Mouse (Mus musculus) embryo, embryonic 11.5 days (tissue): ENCODE measurements around the gene Hes7.

Experiments used
- DNase-seq: peaks from one replicate; pipeline ENCODE4 v3.0.0-alpha.2; 2012; ENCODE audit warnings: low read depth, low spot score

The Hes7 gene

GRCm38 (mm10) chr11:69100639-69101360 lies 19.4 kb upstream of the Hes7 start:
- DNase-seq, result no peak

DNA sequence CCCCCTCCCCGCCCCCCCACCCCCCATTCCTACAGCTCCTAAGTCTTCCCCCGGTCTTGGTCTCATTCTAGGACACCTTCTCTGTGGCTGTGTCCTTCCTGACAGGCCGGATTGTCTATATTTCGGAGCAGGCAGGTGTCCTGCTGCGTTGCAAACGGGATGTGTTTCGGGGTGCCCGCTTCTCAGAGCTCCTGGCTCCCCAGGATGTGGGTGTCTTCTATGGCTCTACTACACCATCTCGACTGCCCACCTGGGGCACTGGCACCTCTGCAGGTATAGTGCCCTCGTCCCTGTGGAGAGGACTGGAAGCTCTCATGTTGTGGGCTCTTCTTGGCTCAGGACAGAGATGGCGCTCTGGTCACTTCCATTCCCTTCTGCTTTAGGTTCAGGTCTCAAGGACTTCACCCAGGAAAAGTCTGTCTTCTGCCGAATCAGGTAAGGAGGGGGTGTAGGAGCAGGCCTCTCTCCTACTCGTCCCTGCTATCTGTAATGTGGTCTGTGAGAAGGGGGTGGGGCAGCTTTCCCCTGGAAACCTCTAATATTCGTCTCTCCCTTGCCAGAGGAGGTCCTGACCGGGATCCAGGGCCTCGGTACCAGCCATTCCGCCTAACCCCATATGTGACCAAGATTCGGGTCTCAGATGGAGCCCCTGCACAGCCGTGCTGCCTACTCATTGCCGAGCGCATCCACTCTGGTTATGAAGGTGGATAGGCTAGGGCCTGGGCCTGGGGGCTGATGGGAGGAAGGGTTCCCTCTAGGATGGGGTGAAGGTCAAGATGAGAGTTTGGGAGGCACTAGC lies 18.4 kb upstream of the Hes7 start:
- DNase-seq, result no peak

DNA sequence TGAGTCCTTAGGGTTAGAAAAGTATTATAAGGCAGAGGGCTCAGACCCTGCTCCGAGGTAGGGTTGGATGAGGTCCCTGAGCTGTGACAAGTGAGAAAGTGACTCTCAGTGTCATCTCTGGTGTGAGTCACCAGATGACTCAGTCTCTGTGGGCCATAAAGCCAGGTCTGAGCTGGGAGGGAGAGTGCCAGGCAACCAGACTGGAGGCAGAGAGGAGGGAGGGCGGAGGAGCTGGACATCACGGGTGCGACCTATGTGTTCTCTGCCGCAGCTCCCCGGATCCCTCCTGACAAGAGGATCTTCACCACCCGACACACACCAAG lies 17.8 kb upstream of the Hes7 start:
- no peak for DNase-seq

DNA sequence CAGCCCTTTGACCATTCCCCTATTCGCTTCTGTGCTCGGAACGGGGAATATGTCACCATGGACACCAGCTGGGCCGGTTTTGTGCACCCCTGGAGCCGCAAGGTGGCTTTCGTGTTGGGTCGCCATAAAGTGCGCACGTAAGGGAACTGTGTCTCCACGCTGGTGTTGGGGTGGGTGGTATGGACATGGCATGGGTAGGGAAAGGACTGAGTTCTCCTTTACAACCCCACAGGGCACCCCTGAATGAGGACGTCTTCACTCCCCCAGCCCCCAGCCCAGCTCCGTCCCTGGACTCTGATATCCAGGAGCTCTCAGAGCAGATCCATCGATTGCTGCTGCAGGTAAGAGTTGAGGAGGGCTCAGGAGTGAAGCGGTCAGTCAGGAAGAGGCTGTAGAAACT lies 17.1 kb upstream of the Hes7 start:
- DNase-seq, result no peak

- DNase-seq, result no peak
These were observed 16.4 kb upstream of the Hes7 start for GRCm38 (mm10) chr11:69103531-69104435.

GRCm38 (mm10) chr11:69104487-69104886 lies 15.7 kb upstream of the Hes7 start:
- DNase-seq, result no peak

GRCm38 (mm10) chr11:69105227-69105626 lies 15.0 kb upstream of the Hes7 start:
- DNase-seq, result no peak

GRCm38 (mm10) chr11:69105796-69106195 lies 14.4 kb upstream of the Hes7 start:
- no peak for DNase-seq

GRCm38 (mm10) chr11:69106299-69106698 lies 13.9 kb upstream of the Hes7 start:
- DNase-seq, result no peak

- no peak for DNase-seq
These were observed 13.4 kb upstream of the Hes7 start for GRCm38 (mm10) chr11:69106842-69107241.

DNA sequence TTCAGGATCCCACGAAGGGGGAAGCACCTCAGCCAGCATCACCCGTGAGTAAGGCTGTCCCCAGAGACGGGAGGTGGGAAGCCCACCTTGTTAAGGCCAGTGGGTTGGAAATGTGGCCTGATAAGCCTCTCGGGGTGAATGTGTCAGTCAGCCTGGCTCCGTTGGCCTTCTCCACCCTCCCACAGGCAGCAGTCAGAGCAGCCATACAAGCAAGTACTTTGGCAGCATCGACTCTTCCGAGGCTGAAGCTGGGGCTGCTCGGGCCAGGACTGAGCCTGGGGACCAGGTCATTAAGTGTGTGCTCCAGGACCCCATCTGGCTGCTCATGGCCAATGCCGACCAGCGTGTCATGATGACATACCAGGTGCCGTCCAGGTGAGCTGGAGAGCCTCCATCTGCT lies 12.5 kb upstream of the Hes7 start:
- no peak for DNase-seq

DNA sequence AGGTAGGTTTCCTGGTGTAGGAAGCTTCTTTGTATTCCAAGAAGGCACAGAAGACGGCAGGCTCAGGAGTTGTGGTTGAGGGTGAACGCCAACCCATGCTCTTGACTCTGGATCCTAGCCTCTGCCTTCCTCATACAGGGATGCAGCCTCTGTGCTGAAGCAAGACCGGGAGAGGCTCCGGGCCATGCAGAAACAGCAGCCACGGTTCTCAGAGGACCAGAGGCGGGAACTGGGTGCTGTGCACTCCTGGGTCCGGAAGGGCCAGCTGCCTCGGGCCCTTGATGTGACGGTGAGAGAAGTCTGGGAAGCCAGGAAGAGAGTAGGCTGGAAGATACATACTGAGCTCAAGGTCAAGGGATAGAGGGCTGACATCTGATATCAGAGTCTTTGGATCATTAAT lies 12.0 kb upstream of the Hes7 start:
- DNase-seq, result no peak

DNA sequence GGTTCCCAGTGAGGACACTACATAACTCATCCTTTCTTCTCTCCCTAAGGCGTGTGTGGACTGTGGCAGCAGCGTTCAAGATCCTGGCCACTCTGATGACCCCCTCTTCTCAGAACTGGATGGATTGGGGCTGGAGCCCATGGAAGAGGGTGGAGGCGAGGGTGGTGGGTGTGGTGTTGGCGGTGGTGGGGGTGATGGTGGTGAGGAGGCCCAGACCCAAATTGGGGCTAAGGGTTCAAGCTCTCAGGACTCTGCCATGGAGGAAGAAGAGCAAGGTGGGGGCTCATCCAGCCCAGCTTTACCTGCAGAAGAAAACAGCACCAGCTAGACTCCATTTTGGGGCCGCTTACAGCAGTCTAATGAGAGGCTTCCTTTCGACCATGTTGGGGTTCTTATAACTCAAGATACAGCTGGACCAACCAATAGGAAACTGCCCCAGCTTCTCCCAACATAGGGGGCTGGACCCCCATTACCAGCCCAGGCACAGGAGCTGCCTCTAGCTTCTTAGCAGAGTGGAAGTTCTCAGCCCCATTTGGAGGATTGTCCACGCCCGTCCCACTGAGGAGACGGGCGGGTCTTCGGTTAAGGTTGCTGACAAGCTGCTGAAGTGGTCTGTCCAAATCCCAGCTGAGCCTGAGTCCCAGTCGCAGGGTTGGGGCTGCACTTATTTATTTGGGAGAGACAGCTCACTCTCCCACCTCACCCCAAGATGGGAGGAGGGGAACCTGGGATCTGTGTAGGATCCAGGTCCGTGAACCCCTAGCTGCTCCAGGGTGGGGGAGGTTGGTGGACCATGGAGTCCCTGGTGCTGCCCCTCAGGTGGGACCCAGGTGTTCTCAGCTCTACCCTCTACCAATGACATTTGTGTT lies 10.9 kb upstream of the Hes7 start:
- DNase-seq, result no peak

GRCm38 (mm10) chr11:69110319-69111046 lies 9.7 kb upstream of the Hes7 start:
- no peak for DNase-seq

DNA sequence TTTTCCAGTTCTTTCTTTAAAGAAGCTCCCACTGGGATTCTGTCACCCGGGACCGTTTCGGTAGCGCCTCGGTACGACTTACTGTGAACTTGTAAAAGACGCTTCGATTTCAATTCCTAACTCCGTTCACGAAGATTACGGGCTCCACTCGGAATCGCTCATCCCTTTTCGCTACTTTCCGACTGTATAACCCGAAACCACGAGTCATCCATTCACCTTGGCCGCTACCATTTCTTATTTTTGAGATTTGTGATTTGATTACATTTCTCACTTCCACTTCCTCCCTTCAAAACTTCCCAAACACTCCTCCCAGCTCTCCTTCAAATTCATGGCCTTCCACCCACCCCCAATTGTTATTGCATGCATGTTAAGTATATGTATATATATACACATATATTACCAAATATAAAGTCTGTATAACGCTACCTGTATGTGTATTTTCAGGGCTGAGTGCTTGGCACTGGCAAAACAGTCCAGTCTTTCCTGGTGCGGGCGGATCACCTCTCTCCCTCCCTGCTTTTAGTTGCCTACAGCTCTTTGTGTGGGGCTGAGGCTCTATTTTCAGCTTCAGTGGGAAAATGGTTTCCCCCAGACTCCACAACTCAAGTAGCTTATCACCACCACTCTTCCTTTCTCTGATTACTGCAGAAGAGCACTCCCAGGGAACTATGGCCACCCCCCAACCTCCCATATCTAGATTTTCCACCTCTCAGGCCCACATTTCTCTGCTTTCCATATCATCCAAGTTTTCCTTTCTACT lies 9.0 kb upstream of the Hes7 start:
- DNase-seq, result no peak

DNA sequence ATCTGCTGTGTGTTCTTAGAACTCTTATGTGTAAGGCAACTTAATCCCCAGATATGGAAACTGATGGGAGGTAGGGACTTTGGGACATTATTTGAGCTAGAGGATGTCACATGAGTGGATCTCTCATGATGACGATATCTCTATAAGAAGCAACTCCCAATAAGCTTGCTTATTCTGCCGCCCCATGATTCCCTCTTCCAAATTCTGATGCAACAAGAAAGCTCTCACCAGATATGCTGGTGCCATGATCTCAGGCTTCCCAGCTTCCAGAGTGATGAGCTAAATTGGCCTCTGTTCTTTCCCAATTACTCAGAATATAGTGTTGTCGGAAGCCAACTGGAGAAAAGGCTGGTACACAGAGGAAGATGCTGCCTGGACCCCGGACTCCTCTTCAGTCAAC lies 8.3 kb upstream of the Hes7 start:
- no peak for DNase-seq

DNA sequence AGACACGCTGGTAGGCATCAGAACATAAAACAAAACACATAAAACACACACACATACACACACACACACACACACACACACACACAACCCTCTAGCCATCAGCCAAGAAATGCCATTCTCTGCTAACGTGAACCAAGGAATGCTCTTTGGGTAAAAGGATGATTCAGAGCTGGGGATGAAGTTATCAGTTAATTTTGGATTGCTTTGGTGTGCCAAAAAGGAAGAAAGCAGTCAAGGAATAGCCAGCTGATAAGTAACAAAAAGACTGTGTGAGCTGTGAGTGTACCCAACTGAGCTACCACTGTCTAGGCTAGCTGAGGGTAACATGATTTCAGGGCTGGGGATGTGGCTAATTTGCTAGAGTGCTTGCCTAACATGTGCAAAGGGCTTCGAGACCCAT lies 6.2 kb upstream of the Hes7 start:
- DNase-seq, result no peak

DNA sequence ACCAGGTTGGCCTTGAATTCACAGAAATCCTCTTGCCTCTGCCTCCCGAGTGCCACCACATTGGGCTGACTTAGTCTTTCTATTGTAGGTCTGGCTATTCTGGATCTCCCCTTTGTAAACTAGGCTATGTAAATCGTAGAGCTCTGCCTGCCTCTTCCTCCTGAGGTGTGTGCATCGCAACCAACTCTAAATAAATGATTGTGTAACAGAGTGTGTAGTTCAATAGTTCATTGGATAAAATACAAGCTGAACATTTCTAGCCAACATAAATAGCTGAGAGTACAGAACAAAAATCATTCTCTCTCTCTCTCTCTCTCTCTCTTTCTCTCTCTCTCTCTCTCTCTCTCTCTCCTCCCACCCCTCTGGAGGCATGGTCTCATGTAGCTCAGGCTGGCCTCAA lies 5.6 kb upstream of the Hes7 start:
- DNase-seq, result no peak

GRCm38 (mm10) chr11:69116843-69117242 lies 3.4 kb upstream of the Hes7 start:
- no peak for DNase-seq
